Mouse (Mus musculus) cerebellum, adult (tissue): ENCODE results near the gene Dmrta2.

Experiments
- ATAC-seq: cut with Nextera tagmentation; 2 replicates; pipeline ENCODE4 v1.9.2; 2017; ENCODE audit warnings: mild to moderate bottlenecking, moderate library complexity, mixed read lengths; ENCODE audit not compliant: insufficient number of reproducible peaks, low FRiP score, low TSS enrichment

Gene Dmrta2

GRCm38 (mm10) chr4:109977148-109978067 lies at the start of gene Dmrta2:
Gene Dmrta2 (plus strand): TSS chr4:109978053.
- ATAC-seq, result no peak

- no peak for ATAC-seq
Measured at GRCm38 (mm10) chr4:109929058-109929457, 48.8 kb upstream of the Dmrta2 start.

- no peak for ATAC-seq
Measured at GRCm38 (mm10) chr4:109930445-109930844, 47.4 kb upstream of the Dmrta2 start.

GRCm38 (mm10) chr4:109930935-109931334 lies 46.9 kb upstream of the Dmrta2 start:
- ATAC-seq, result no peak

- no peak for ATAC-seq
Measured at GRCm38 (mm10) chr4:109936557-109936956, 41.3 kb upstream of the Dmrta2 start.

GRCm38 (mm10) chr4:109939291-109939690 lies 38.6 kb upstream of the Dmrta2 start:
- no peak for ATAC-seq

GRCm38 (mm10) chr4:109945554-109945953 lies 32.3 kb upstream of the Dmrta2 start:
- no peak for ATAC-seq

- no peak for ATAC-seq
Measured at GRCm38 (mm10) chr4:109949307-109949706, 28.5 kb upstream of the Dmrta2 start.

GRCm38 (mm10) chr4:109953509-109953908 lies 24.3 kb upstream of the Dmrta2 start:
- no peak for ATAC-seq

- no peak for ATAC-seq
Measured at GRCm38 (mm10) chr4:109960201-109960935, 17.5 kb upstream of the Dmrta2 start.

- ATAC-seq, result no peak
Measured at GRCm38 (mm10) chr4:109963570-109964279, 14.1 kb upstream of the Dmrta2 start.

GRCm38 (mm10) chr4:109969561-109969960 lies 8.3 kb upstream of the Dmrta2 start:
- no peak for ATAC-seq

- no peak for ATAC-seq
Measured at GRCm38 (mm10) chr4:109973991-109974654, 3.7 kb upstream of the Dmrta2 start.

- ATAC-seq, result no peak
Measured at GRCm38 (mm10) chr4:109974655-109975380, 3.0 kb upstream of the Dmrta2 start.

GRCm38 (mm10) chr4:109975381-109976240 lies 2.2 kb upstream of the Dmrta2 start:
- ATAC-seq, result no peak

- ATAC-seq, result no peak
Measured at GRCm38 (mm10) chr4:109976273-109977147, 1.3 kb upstream of the Dmrta2 start.

- no peak for ATAC-seq
Measured at GRCm38 (mm10) chr4:109978068-109978857, 410 bp downstream of the Dmrta2 start.
